Mouse (Mus musculus) heart, adult 2 months (tissue): ENCODE results near the gene Eif3c.

Source experiments
- CTCF ChIP-seq: fragments of 200-600 bp; IDR thresholded peaks from 2 replicates; pipeline ENCODE4 v1.8.1; 2022; ENCODE audit warnings: antibody characterized with exemption, mild to moderate bottlenecking, moderate library complexity
- EP300 ChIP-seq: fragments of 200-500 bp; IDR thresholded peaks from 2 replicates; pipeline ENCODE4 v1.6.1; 2011; ENCODE audit warnings: low read depth, low read length, control low read depth; ENCODE audit not compliant: insufficient read depth

DNA sequence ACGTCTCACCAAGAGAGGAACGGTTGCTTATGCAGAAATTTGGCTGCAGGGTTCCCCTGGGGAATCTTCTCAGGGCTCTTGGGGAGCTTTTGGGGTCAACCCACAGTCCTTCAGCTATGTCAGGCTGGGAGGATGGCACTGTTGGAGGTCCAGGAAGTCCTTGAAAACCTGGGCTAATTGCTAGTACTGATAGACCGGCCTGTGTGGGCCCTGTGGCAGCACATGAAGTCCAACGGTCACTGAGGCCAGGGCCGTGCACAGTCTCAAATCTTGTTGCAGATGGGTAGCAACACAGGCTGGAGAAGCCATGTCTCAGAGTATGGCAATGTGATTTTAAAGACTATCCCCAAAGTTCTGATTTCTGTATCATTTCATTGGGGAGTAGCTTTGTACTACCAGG is 41.6 kb upstream of the Eif3c start:
- TF ChIP-seq EP300 (no peak), CTCF (no peak)
